Mouse (Mus musculus): ENCODE data around the gene Ltbp1.

DNA sequence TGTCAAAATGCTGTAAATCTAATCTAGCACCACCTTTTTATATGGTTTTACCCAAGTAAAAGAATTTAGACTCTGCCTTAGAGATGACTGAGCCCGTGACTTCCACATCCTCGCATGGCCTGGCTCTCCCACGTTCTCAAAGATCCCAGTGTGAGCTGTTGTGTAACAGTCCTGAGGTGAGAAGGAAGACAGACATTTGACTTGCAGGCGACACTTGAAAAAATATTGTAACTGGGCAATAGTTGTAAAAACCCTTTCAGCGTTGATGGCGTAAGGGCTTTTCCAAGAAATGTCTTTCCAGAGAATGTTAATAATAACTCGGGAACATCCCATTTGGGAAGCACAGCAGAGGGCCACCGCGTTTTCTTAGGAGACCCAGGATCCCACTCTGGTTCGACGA, 366.3 kb downstream of the Ltbp1 start:
- TF ChIP-seq CTCF (conservative IDR thresholded peaks at IDR 0.05 in 1 of 2, IDR thresholded peaks at IDR 0.05 in 1 of 2; ENCODE audit: low read depth in 2 of 2, low read length in 2 of 2) (no peak), POLR2A (IDR thresholded peaks at IDR 0.05; ENCODE audit: low read depth, low read length) (no peak), EP300 (IDR thresholded peaks at IDR 0.05; ENCODE audit: low read length) (no peak), NELFE (IDR thresholded peaks at IDR 0.05; ENCODE audit: low read depth, low read length) (no peak), E2F4 (IDR thresholded peaks at IDR 0.05; ENCODE audit: insufficient replicate concordance, low read depth, low read length) (no peak), ZC3H11A (IDR thresholded peaks at IDR 0.05; ENCODE audit: low read depth, low read length) (no peak)

All from CH12.LX (cell line).